Mouse (Mus musculus) MEL (cell line): ENCODE data around the gene Mindy4b-ps. TPM values are rescaled to one million over a fixed set of nuclear protein-coding genes. Genes with fewer than 3 reads are reported as not detected.

ENCODE experiments used
- DNase-seq: peaks from one replicate; pipeline ENCODE4 v3.0.0; 2011; ENCODE audit warnings: low read depth, low spot score
- H3K27ac ChIP-seq: 2 replicates; pipeline ENCODE4 v1.5.1; 2012; ENCODE audit warnings: low read depth, mild to moderate bottlenecking, control low read depth, low read length, moderate library complexity; ENCODE audit not compliant: control insufficient read depth
- H3K27me3 ChIP-seq, 2 experiments: fragments of 150-350 bp in 1 of 2; sonication (generic) in 1 of 2; 2 replicates each; pipeline ENCODE4 v1.6.1; 2012; ENCODE audit warnings: low read length in 2 of 2, mild to moderate bottlenecking in 2 of 2, improper control_type of control experiment in 1 of 2, moderate library complexity in 1 of 2; ENCODE audit not compliant: insufficient read depth in 2 of 2, control insufficient read depth in 1 of 2
- H3K36me3 ChIP-seq, 2 experiments: 2 replicates each; pipeline ENCODE4 v1.6.1; 2012 to 2014; ENCODE audit warnings: low read length in 2 of 2, improper control_type of control experiment in 1 of 2, inconsistent platforms in 1 of 2, mild to moderate bottlenecking in 1 of 2; ENCODE audit not compliant: insufficient read depth in 2 of 2, control insufficient read depth in 1 of 2
- H3K4me1 ChIP-seq, 2 experiments: fragments of 150-350 bp in 1 of 2; sonication (generic) in 1 of 2; 2 replicates each; pipeline ENCODE4 v1.6.1; 2012; ENCODE audit warnings: low read length in 2 of 2, improper control_type of control experiment in 1 of 2, mild to moderate bottlenecking in 1 of 2; ENCODE audit not compliant: insufficient read depth in 2 of 2, control insufficient read depth in 1 of 2
- H3K4me3 ChIP-seq, 2 experiments: fragments of 150-350 bp in 1 of 2; sonication (generic) in 1 of 2; 2 replicates each; pipeline ENCODE4 v1.5.1; 2012; ENCODE audit warnings: low read depth in 2 of 2, low read length in 2 of 2, mild to moderate bottlenecking in 2 of 2, moderate library complexity in 2 of 2, control low read depth in 1 of 2, improper control_type of control experiment in 1 of 2; ENCODE audit not compliant: control insufficient read depth in 1 of 2, insufficient read depth in 1 of 2
- H3K79me2 ChIP-seq: 2 replicates; pipeline ENCODE4 v1.6.1; 2012; ENCODE audit warnings: mild to moderate bottlenecking, low read length, moderate library complexity; ENCODE audit not compliant: control insufficient read depth, poor library complexity, insufficient read depth
- H3K9ac ChIP-seq: 2 replicates; pipeline ENCODE4 v1.6.1; 2012; ENCODE audit warnings: low read depth, mild to moderate bottlenecking, control low read depth, low read length, moderate library complexity; ENCODE audit not compliant: control insufficient read depth, poor library complexity, severe bottlenecking
- H3K9me3 ChIP-seq: fragments of 150-350 bp; sonication (generic); replicated peaks from 2 replicates; pipeline ENCODE4 v1.6.1; 2012; ENCODE audit warnings: mild to moderate bottlenecking, low read length, improper control_type of control experiment, moderate library complexity; ENCODE audit not compliant: insufficient read depth
- CHD1 ChIP-seq: IDR thresholded peaks from 2 replicates; pipeline ENCODE4 v1.6.1; 2012; ENCODE audit warnings: low read depth, mild to moderate bottlenecking, inconsistent platforms, low read length, improper control_type of control experiment
- CHD2 ChIP-seq: IDR thresholded peaks from 2 replicates; pipeline ENCODE4 v1.6.1; 2011; ENCODE audit warnings: low read length, improper control_type of control experiment
- CTCF ChIP-seq, 3 experiments: IDR thresholded peaks in 2 of 3; conservative IDR thresholded peaks in 1 of 3; 2 replicates each; pipeline ENCODE4 v1.5.1; 2011 to 2012; ENCODE audit warnings: low read length in 3 of 3, low read depth in 2 of 3, mild to moderate bottlenecking in 2 of 3, improper control_type of control experiment in 1 of 3, inconsistent platforms in 1 of 3, mixed read lengths in 1 of 3, moderate library complexity in 1 of 3; ENCODE audit not compliant: control insufficient read depth in 1 of 3, insufficient read depth in 1 of 3, poor library complexity in 1 of 3, severe bottlenecking in 1 of 3
- E2F4 ChIP-seq: IDR thresholded peaks from 2 replicates; pipeline ENCODE4 v1.6.1; 2011; ENCODE audit warnings: low read depth, low read length, improper control_type of control experiment, borderline replicate concordance
- ELF1 ChIP-seq: IDR thresholded peaks from 2 replicates; pipeline ENCODE4 v1.6.1; 2014; ENCODE audit warnings: low read depth, mild to moderate bottlenecking, inconsistent platforms, low read length, improper control_type of control experiment, moderate library complexity
- EP300 ChIP-seq, 2 experiments: IDR thresholded peaks; 2 replicates each; pipeline ENCODE4 v1.6.1; 2011; ENCODE audit warnings: improper control_type of control experiment in 2 of 2, low read length in 2 of 2, low read depth in 1 of 2, mild to moderate bottlenecking in 1 of 2
- ETS1 ChIP-seq: IDR thresholded peaks from 2 replicates; pipeline ENCODE4 v1.6.1; 2012; ENCODE audit warnings: low read depth, mild to moderate bottlenecking, inconsistent platforms, low read length, improper control_type of control experiment, moderate library complexity
- GATA1 ChIP-seq: IDR thresholded peaks from 2 replicates; pipeline ENCODE4 v1.6.1; 2011; ENCODE audit warnings: low read depth, low read length, improper control_type of control experiment
- HCFC1 ChIP-seq: IDR thresholded peaks from 2 replicates; pipeline ENCODE4 v1.6.1; 2012; ENCODE audit warnings: low read depth, mild to moderate bottlenecking, inconsistent platforms, low read length, improper control_type of control experiment, moderate library complexity
- JUND ChIP-seq: IDR thresholded peaks from 2 replicates; pipeline ENCODE4 v1.6.1; 2011; ENCODE audit warnings: low read depth, mild to moderate bottlenecking, improper control_type of control experiment, low read length
- KAT2A ChIP-seq: conservative IDR thresholded peaks from 2 replicates; pipeline ENCODE4 v1.6.1; 2012; ENCODE audit warnings: low read depth, low read length, improper control_type of control experiment, inconsistent platforms
- MAX ChIP-seq: IDR thresholded peaks from 2 replicates; pipeline ENCODE4 v1.6.1; 2011; ENCODE audit warnings: low read length, improper control_type of control experiment
- MAZ ChIP-seq: IDR thresholded peaks from 2 replicates; pipeline ENCODE4 v1.6.1; 2012; ENCODE audit warnings: low read depth, mild to moderate bottlenecking, inconsistent platforms, low read length, improper control_type of control experiment
- MEF2A ChIP-seq: IDR thresholded peaks from 2 replicates; pipeline ENCODE4 v1.6.1; 2014; ENCODE audit warnings: low read depth, mild to moderate bottlenecking, inconsistent platforms, low read length, improper control_type of control experiment; ENCODE audit not compliant: poor library complexity, insufficient replicate concordance, severe bottlenecking; ENCODE audit errors: extremely low read depth
- MXI1 ChIP-seq: IDR thresholded peaks from 2 replicates; pipeline ENCODE4 v1.6.1; 2011; ENCODE audit warnings: mild to moderate bottlenecking, low read depth, low read length, improper control_type of control experiment
- MYB ChIP-seq: IDR thresholded peaks from 2 replicates; pipeline ENCODE4 v1.6.1; 2011; ENCODE audit warnings: mild to moderate bottlenecking, low read depth, low read length, improper control_type of control experiment
- MYC ChIP-seq: IDR thresholded peaks from 2 replicates; pipeline ENCODE4 v1.6.1; 2011; ENCODE audit warnings: low read depth, mild to moderate bottlenecking, low read length, improper control_type of control experiment, moderate library complexity
- NELFE ChIP-seq: IDR thresholded peaks from 2 replicates; pipeline ENCODE4 v1.6.1; 2011; ENCODE audit warnings: low read depth, low read length, improper control_type of control experiment
- NRF1 ChIP-seq: IDR thresholded peaks from 2 replicates; pipeline ENCODE4 v1.6.1; 2014; ENCODE audit warnings: low read depth, mild to moderate bottlenecking, inconsistent platforms, low read length, improper control_type of control experiment, moderate library complexity; ENCODE audit not compliant: poor library complexity, insufficient read depth, severe bottlenecking
- POLR2A ChIP-seq, 2 experiments: IDR thresholded peaks; 2 replicates each; pipeline ENCODE4 v1.6.1; 2011 to 2012; ENCODE audit warnings: low read length in 2 of 2, mild to moderate bottlenecking in 2 of 2, control low read depth in 1 of 2, improper control_type of control experiment in 1 of 2, low read depth in 1 of 2, moderate library complexity in 1 of 2; ENCODE audit not compliant: control insufficient read depth in 1 of 2, insufficient read depth in 1 of 2, poor library complexity in 1 of 2
- POLR2AphosphoS2 ChIP-seq: IDR thresholded peaks from 2 replicates; pipeline ENCODE4 v1.6.1; 2011; ENCODE audit warnings: low read length, improper control_type of control experiment
- RAD21 ChIP-seq: IDR thresholded peaks from 2 replicates; pipeline ENCODE4 v1.6.1; 2011; ENCODE audit warnings: mild to moderate bottlenecking, low read depth, low read length, improper control_type of control experiment
- RCOR1 ChIP-seq: IDR thresholded peaks from 2 replicates; pipeline ENCODE4 v1.6.1; 2012; ENCODE audit warnings: low read depth, mild to moderate bottlenecking, inconsistent platforms, low read length, improper control_type of control experiment
- SIN3A ChIP-seq: IDR thresholded peaks from 2 replicates; pipeline ENCODE4 v1.6.1; 2012; ENCODE audit warnings: low read length, improper control_type of control experiment, inconsistent platforms
- SMC3 ChIP-seq: IDR thresholded peaks from 2 replicates; pipeline ENCODE4 v1.6.1; 2011; ENCODE audit warnings: low read depth, low read length, improper control_type of control experiment
- TCF12 ChIP-seq: IDR thresholded peaks from 2 replicates; pipeline ENCODE4 v1.6.1; 2014; ENCODE audit warnings: low read depth, mild to moderate bottlenecking, inconsistent platforms, low read length, improper control_type of control experiment, moderate library complexity
- UBTF ChIP-seq: IDR thresholded peaks from 2 replicates; pipeline ENCODE4 v1.6.1; 2012; ENCODE audit warnings: low read depth, mild to moderate bottlenecking, inconsistent platforms, low read length, improper control_type of control experiment, moderate library complexity, borderline replicate concordance; ENCODE audit not compliant: insufficient read depth
- USF1 ChIP-seq: IDR thresholded peaks from 2 replicates; pipeline ENCODE4 v1.6.1; 2014; ENCODE audit warnings: low read depth, mild to moderate bottlenecking, inconsistent platforms, low read length, improper control_type of control experiment, moderate library complexity
- ZC3H11A ChIP-seq: IDR thresholded peaks from 2 replicates; pipeline ENCODE4 v1.6.1; 2012; ENCODE audit warnings: low read depth, mild to moderate bottlenecking, inconsistent platforms, low read length, improper control_type of control experiment
- ZKSCAN1 ChIP-seq: IDR thresholded peaks from 2 replicates; pipeline ENCODE4 v1.6.1; 2012; ENCODE audit warnings: low read depth, mild to moderate bottlenecking, inconsistent platforms, low read length, improper control_type of control experiment, moderate library complexity
- ZNF384 ChIP-seq: IDR thresholded peaks from 2 replicates; pipeline ENCODE4 v1.6.1; 2012; ENCODE audit warnings: low read depth, mild to moderate bottlenecking, inconsistent platforms, low read length, improper control_type of control experiment
- polyA plus RNA-seq, 2 experiments: library from polyadenylated mRNA; stranded (reverse) in 1 of 2; unstranded in 1 of 2; fragments of >175 nt in 1 of 2; fragments of >200 nt in 1 of 2; gene quantifications; 2 replicates each; pipeline versions ENCODE4 v1.2.1 to v1.2.4; 2012; ENCODE audit warnings: low replicate concordance in 2 of 2, low read depth in 1 of 2; ENCODE audit not compliant: insufficient read length in 2 of 2, insufficient read depth in 1 of 2, missing spikeins in 1 of 2
- total RNA-seq: library from RNA; depleted of rRNA; stranded (reverse); fragments of 300-350 nt; gene quantifications from 2 replicates; pipeline ENCODE4 v1.2.3, GENCODE M21; 2012

Gene Mindy4b-ps
- total and polyA plus RNA-seq, 3 experiments: not detected

DNA sequence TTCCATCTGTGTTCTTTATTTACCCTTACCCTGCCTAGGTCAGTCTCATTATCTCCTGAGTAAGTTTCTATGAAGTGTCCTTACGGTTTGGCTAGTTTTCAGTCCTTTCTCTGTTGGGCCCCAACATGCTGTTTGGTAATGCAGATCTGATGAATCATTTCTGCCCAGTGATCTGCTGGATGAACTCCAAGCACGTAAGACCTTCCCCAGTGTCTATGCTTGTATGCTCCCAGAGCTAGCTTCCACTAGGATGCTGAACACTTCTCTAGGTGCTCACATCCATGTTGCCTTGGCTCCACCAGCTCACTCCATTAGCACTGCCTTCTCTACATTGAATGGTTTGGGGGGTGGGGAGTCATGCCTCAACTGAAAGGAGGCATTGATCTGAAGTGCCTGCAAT is 10.8 kb upstream of the Mindy4b-ps start:
- Histone ChIP-seq H3K9me3 (no peaks in the 10 kb centered on the region), H3K4me1 (no peaks in the 10 kb centered on the region), H3K9ac (no peak overlapping the region), H3K27ac (no peak overlapping the region), H3K36me3 (no peaks in the 10 kb centered on the region), H3K79me2 (no peaks in the 10 kb centered on the region), H3K27me3 (peaks cover 0 to 7% of the 10 kb centered on the region in 2 experiments; a peak in 3 of 4 replicates), H3K4me3 (no peak overlapping the region)
- DNase-seq: no peak
- TF ChIP-seq NRF1 (no peak), ZKSCAN1 (no peak), MAZ (no peak), POLR2AphosphoS2 (no peak), SMC3 (no peak), CTCF (IDR thresholded peaks at IDR 0.05 in 2 of 3, conservative IDR thresholded peaks at IDR 0.05 in 1 of 3; ENCODE audit: control insufficient read depth in 1 of 3, insufficient read depth in 1 of 3, low read depth in 2 of 3, low read length in 3 of 3, poor library complexity in 1 of 3, severe bottlenecking in 1 of 3) (no peak), GATA1 (no peak), USF1 (no peak), MXI1 (no peak), POLR2A (IDR thresholded peaks at IDR 0.05; ENCODE audit: control insufficient read depth in 1 of 2, insufficient read depth in 1 of 2, low read depth in 1 of 2, low read length in 2 of 2, poor library complexity in 1 of 2) (no peak), HCFC1 (no peak), CHD2 (no peak), CHD1 (no peak), RAD21 (no peak), MAX (no peak), EP300 (IDR thresholded peaks at IDR 0.05; ENCODE audit: low read depth in 1 of 2, low read length in 2 of 2) (no peak), E2F4 (no peak), JUND (no peak), TCF12 (no peak), ELF1 (no peak)

DNA sequence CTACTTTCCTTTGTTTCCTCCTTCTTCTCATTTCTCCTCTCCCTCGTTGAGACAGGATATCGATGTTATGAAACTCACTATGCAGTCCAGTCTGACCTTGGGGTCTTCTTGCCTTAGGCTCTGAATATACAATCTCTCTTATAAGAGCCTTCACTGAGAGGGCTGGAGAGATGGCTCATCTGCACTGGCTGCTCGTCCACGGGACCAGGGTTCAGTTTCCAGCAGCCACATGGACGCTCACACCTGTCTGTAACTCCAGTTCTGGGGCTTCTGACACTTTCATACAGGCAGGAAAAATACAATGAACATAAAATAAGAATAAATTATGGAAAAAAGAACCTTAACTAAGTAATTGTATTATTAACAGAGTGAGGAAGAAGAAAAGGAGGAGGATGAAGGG is 9.5 kb upstream of the Mindy4b-ps start:
- Histone ChIP-seq H3K4me3 (no peak overlapping the region), H3K27ac (no peak overlapping the region), H3K9me3 (no peaks in the 10 kb centered on the region), H3K4me1 (no peaks in the 10 kb centered on the region), H3K79me2 (no peaks in the 10 kb centered on the region), H3K27me3 (peaks cover 0 to 9% of the 10 kb centered on the region in 2 experiments; a peak in 3 of 4 replicates), H3K9ac (no peak overlapping the region), H3K36me3 (no peaks in the 10 kb centered on the region)
- TF ChIP-seq RAD21 (no peak), UBTF (no peak), KAT2A (no peak), NELFE (no peak), NRF1 (no peak), MYC (no peak), MYB (no peak), RCOR1 (no peak), ETS1 (no peak), ELF1 (no peak), TCF12 (no peak), ZNF384 (no peak), E2F4 (no peak), SIN3A (no peak), GATA1 (no peak), MEF2A (no peak), POLR2AphosphoS2 (no peak), CHD2 (no peak), ZC3H11A (no peak)
- DNase-seq: no peak
